Mouse (Mus musculus) embryonic facial prominence, embryonic 11.5 days (tissue): ENCODE data around the gene Srf. TPM values are rescaled to one million over a fixed set of nuclear protein-coding genes. Genes with fewer than 3 reads are reported as not detected.

Experiments used
- ATAC-seq: fragments of 200-750 bp; cut with Nextera tagmentation; replicated peaks from 2 replicates; pipeline ENCODE4 v1.8.0; 2017; ENCODE audit warnings: low read depth; ENCODE audit not compliant: insufficient number of reproducible peaks, low FRiP score, low TSS enrichment
- DNase-seq: peaks from one replicate; pipeline ENCODE4 v3.0.0-alpha.2; 2015; ENCODE audit warnings: low spot score
- H3K27ac ChIP-seq: fragments of 300-500 bp; sonication (generic); replicated peaks from 2 replicates; pipeline ENCODE4 v1.5.1; 2014; ENCODE audit warnings: mild to moderate bottlenecking, low read depth, low read length, control low read depth
- H3K27me3 ChIP-seq: fragments of 300-500 bp; sonication (generic); 2 replicates; pipeline ENCODE4 v1.6.1; 2014; ENCODE audit warnings: mild to moderate bottlenecking, low read length, moderate library complexity, mixed read lengths; ENCODE audit not compliant: control insufficient read depth, insufficient read depth
- H3K36me3 ChIP-seq: fragments of 300-500 bp; sonication (generic); replicated peaks from 2 replicates; pipeline ENCODE4 v1.6.1; 2014; ENCODE audit warnings: low read depth, mild to moderate bottlenecking, low read length, moderate library complexity, mixed read lengths; ENCODE audit not compliant: control insufficient read depth, insufficient read depth
- H3K4me1 ChIP-seq: fragments of 300-500 bp; sonication (generic); 2 replicates; pipeline ENCODE4 v1.6.1; 2014; ENCODE audit warnings: low read length, mixed read lengths; ENCODE audit not compliant: control insufficient read depth, insufficient read depth
- H3K4me2 ChIP-seq: fragments of 300-500 bp; sonication (generic); 2 replicates; pipeline ENCODE4 v1.6.1; 2014; ENCODE audit warnings: low read depth, mild to moderate bottlenecking, control low read depth, low read length, moderate library complexity
- H3K4me3 ChIP-seq: fragments of 300-500 bp; sonication (generic); 2 replicates; pipeline ENCODE4 v1.5.1; 2014; ENCODE audit warnings: low read depth, low read length, control low read depth
- H3K9ac ChIP-seq: fragments of 300-500 bp; sonication (generic); replicated peaks from 2 replicates; pipeline ENCODE4 v1.6.1; 2014; ENCODE audit warnings: mild to moderate bottlenecking, control low read depth, low read length
- H3K9me3 ChIP-seq: fragments of 300-500 bp; sonication (generic); replicated peaks from 2 replicates; pipeline ENCODE4 v1.6.1; 2016; ENCODE audit warnings: mild to moderate bottlenecking, low read length, inconsistent platforms, mixed read lengths; ENCODE audit not compliant: control insufficient read depth
- WGBS: fragments of 180-500 bp; shearing (Covaris S2); extraction: QIAGEN DNeasy Blood & Tissue Kit; methylation state at CpG from one replicate; pipeline ENCODE4 v1.1.7; 2014; 5-methylcytosine and 5-hydroxymethylcytosine counted together
- polyA plus RNA-seq: library from polyadenylated mRNA; unstranded; fragments of >200 nt; fragmentation: Nextera tagmentation; extraction: Ambion mirVana; gene quantifications from 2 replicates; pipeline ENCODE4 v1.2.1, GENCODE M21; 2014

The Srf gene
- polyA plus RNA-seq, 1 experiment from 2014 or later, result 6.4 TPM

- Histone ChIP-seq H3K4me2 (no peak overlapping the region), H3K9ac (no peak overlapping the region), H3K27me3 (peaks cover 8% of the 10 kb centered on the region; the same call in 1 of the 2 replicates), H3K9me3 (no peaks in the 10 kb centered on the region), H3K36me3 (no peaks in the 10 kb centered on the region), H3K27ac (no peak overlapping the region), H3K4me3 (no peak overlapping the region), H3K4me1 (no peaks in the 10 kb centered on the region; the same call in 1 of the 2 replicates)
- peak; percentile 84 for DNase-seq
- peak; percentile 66; the same call in 1 of the 2 replicates for ATAC-seq
- 35% methylated on average over 12 of the region's 12 CpGs for WGBS
Measured at GRCm38 (mm10) chr17:46525579-46526307, 30.2 kb downstream of the Srf start.

- 90% methylated on average over 10 of the region's 10 CpGs for WGBS
- ATAC-seq, result 0 out of 2 replicates have a peak, but pooled peaks have one; percentile 27
- H3K27ac ChIP-seq, result no peak overlapping the region
Measured at GRCm38 (mm10) chr17:46525065-46525464, 30.9 kb downstream of the Srf start.

GRCm38 (mm10) chr17:46521963-46522668 is 33.9 kb downstream of the Srf start:
- Histone ChIP-seq H3K4me1 (no peaks in the 10 kb centered on the region; the same call in 1 of the 2 replicates), H3K36me3 (no peaks in the 10 kb centered on the region), H3K9me3 (no peaks in the 10 kb centered on the region), H3K27me3 (peaks cover 8% of the 10 kb centered on the region; the same call in 1 of the 2 replicates), H3K4me3 (no peak overlapping the region), H3K9ac (no peak overlapping the region), H3K4me2 (no peak overlapping the region), H3K27ac (no peak overlapping the region)
- WGBS, result 33% methylated on average over 24 of the region's 24 CpGs
- DNase-seq (peak; percentile 17), ATAC-seq (no peak)

More at GRCm38 (mm10) chr17:46525065-46525464, 30.9 kb downstream of the Srf start:
- Histone ChIP-seq H3K9ac (no peak overlapping the region), H3K27me3 (peaks cover 8% of the 10 kb centered on the region; the same call in 1 of the 2 replicates), H3K4me2 (no peak overlapping the region), H3K36me3 (no peaks in the 10 kb centered on the region), H3K4me1 (no peaks in the 10 kb centered on the region; the same call in 1 of the 2 replicates), H3K4me3 (no peak overlapping the region), H3K9me3 (no peaks in the 10 kb centered on the region)
- DNase-seq, result no peak

- no peak overlapping the region for H3K4me2 ChIP-seq
Measured at GRCm38 (mm10) chr17:46521174-46521573, 34.8 kb downstream of the Srf start.

GRCm38 (mm10) chr17:46520385-46520979 is 35.5 kb downstream of the Srf start:
- Histone ChIP-seq H3K9me3 (no peaks in the 10 kb centered on the region), H3K4me2 (peak overlapping the region; percentile 25), H3K27ac (no peak overlapping the region), H3K4me3 (peak overlapping the region; percentile 21), H3K36me3 (no peaks in the 10 kb centered on the region), H3K9ac (peak overlapping the region; percentile 22), H3K27me3 (peaks cover 8% of the 10 kb centered on the region; the same call in 1 of the 2 replicates), H3K4me1 (no peaks in the 10 kb centered on the region; the same call in 1 of the 2 replicates)
- 45% methylated on average over 25 of the region's 25 CpGs for WGBS
- DNase-seq (peak; percentile 44), ATAC-seq (no peak)

More at GRCm38 (mm10) chr17:46521174-46521573, 34.8 kb downstream of the Srf start:
- Histone ChIP-seq H3K27ac (no peak overlapping the region), H3K27me3 (peaks cover 8% of the 10 kb centered on the region; the same call in 1 of the 2 replicates), H3K4me3 (no peak overlapping the region), H3K4me1 (no peaks in the 10 kb centered on the region; the same call in 1 of the 2 replicates), H3K9me3 (no peaks in the 10 kb centered on the region), H3K36me3 (no peaks in the 10 kb centered on the region), H3K9ac (no peak overlapping the region; the same call in none of the 2 replicates)
- ATAC-seq (no peak), DNase-seq (no peak)
- WGBS, result 80% methylated on average over 9 of the region's 9 CpGs

GRCm38 (mm10) chr17:46519971-46520370 is 36.0 kb downstream of the Srf start:
- H3K4me2 ChIP-seq, result peak overlapping the region; percentile 25
- peak overlapping the region; percentile 1 for H3K9ac ChIP-seq
- 53% methylated on average over 10 of the region's 10 CpGs for WGBS
- H3K36me3 ChIP-seq, result no peaks in the 10 kb centered on the region
- ATAC-seq (no peak), DNase-seq (no peak)
- H3K4me3 ChIP-seq, result peak overlapping the region; percentile 8; the same call in 1 of the 2 replicates
- no peak overlapping the region for H3K27ac ChIP-seq
- no peaks in the 10 kb centered on the region; the same call in 1 of the 2 replicates for H3K4me1 ChIP-seq
- H3K9me3 ChIP-seq, result no peaks in the 10 kb centered on the region
- H3K27me3 ChIP-seq, result peaks cover 8% of the 10 kb centered on the region; the same call in 1 of the 2 replicates

- Histone ChIP-seq H3K4me2 (no peak overlapping the region), H3K9ac (no peak overlapping the region), H3K9me3 (no peaks in the 10 kb centered on the region), H3K4me3 (no peak overlapping the region), H3K36me3 (no peaks in the 10 kb centered on the region), H3K4me1 (no peaks in the 10 kb centered on the region), H3K27ac (no peak overlapping the region), H3K27me3 (no peaks in the 10 kb centered on the region)
- 71% methylated on average over 2 of the region's 2 CpGs for WGBS
- ATAC-seq (no peak), DNase-seq (no peak)
Measured at GRCm38 (mm10) chr17:46513329-46513728, 42.6 kb downstream of the Srf start.
